Mouse (Mus musculus) urinary bladder, postnatal 10 days (tissue): ENCODE data around the gene Cxcl5.

Experiments used
- DNase-seq: peaks from one replicate; pipeline ENCODE4 v3.0.0; 2022; ENCODE audit warnings: low spot score

Cxcl5 gene

DNA sequence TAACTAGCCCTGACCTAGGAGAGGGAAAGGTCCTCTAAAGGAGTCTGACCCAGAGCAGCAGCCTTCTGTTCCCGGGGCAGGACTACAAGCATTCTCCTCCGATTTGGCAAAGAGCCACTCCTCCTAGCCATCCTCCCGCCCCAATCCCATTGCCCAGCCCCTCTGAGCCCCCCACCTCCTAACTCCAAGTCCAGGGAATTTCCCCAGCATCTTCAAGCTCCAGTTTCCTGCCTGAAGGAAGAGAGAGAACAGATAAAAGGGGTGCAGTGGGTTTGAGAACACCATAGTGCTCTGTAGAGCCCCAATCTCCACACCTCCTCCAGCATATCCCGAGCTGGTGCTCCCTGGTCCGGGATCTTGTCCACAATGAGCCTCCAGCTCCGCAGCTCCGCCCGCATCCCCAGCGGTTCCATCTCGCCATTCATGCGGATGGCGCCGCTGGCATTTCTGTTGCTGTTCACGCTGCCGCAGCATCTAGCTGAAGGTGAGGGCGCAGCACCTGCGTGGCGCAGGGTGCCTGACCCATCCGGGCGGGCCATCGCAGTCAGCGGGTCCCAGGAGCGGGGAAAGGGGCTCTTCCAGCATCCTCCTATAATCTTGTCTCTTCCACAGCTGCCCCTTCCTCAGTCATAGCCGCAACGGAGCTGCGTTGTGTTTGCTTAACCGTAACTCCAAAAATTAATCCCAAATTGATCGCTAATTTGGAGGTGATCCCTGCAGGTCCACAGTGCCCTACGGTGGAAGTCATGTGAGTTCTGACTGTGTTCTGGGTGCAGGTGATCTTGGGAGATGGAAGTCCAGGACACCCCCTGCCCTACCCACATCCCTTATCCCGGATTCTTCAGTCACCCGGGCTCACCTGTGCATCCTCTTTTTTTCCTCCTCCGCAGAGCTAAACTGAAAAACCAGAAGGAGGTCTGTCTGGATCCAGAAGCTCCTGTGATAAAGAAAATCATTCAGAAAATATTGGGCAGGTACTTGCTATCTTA is at the start of gene Cxcl5:
TSS of gene Cxcl5 (plus strand) at position 284 of the 989 bp plus-strand sequence.
- no peak for DNase-seq

DNA sequence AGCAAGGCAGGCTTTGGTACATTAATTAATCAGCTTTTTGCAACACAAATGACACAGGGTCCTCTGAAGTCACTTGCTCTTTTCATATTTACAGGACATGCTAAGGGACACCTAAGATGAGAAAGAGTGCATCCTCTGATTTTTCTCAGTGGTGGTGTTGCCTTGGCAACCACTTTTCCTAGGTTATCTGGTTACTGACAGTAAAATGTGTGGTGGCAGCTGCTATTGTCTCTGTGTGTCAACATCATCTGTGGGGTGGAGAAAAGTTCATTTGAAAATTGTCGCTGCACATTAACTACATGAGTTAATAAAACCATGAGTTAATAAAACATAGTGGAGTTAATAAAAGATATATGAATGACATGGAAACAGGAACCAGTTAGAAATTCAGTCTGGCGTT is 47.8 kb upstream of the Cxcl5 start:
- DNase-seq: no peak

DNA sequence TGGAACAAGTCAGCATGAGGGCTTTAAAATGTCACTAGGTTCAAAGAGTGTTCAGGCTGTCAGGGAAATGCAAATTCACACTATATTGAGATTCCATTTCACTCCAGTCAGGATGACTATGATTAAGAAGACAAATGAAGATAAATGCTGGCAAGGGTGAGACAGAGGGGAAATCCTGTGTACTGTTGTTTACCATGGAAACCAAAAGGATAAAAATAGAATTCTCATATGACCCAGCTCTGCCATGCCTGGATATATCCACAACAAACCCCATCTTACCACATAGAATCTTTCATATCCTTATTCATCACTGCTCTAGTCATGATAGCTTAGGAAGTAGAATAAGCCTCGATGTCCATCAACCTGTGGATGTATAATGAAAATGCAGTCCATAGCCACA is 41.2 kb upstream of the Cxcl5 start:
- no peak for DNase-seq

DNA sequence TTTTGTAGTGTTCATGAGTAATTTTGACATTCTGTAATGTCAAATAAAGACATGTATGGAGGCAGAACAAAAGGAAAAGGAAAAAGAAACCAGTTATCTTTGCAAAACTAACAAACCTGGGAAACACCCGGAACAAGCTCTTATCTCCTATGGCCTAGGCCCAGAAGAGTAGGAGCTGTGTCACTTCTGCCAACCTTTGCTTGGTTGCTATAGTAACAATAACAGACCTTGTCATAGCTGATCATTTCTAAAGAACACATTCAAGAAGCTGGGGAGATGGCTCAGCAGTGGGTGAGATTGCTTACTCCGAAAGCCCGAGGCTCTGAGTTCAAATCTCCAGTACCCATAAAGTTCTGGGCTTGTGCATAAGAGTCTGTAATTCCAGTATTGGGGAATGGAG is 36.5 kb upstream of the Cxcl5 start:
- no peak for DNase-seq

DNA sequence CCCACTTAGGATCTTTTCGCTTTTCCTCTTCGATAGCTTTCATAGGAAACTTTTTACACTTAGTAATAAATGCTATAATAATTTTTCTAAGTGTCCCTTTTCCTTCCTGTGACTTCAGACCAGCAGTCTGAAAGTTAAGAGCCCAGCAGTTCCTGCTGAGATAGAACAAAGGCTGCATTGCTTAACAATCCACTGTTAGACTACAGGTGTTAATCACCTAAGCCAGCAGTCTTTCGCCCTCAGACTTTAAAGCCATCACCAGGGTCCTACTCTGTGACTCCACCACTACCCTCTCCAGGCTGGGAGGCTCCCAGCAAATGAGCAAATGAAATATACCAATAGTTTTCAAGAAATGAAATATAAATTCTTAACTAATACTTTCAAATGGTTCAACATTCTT is 30.9 kb upstream of the Cxcl5 start:
- no peak for DNase-seq

DNA sequence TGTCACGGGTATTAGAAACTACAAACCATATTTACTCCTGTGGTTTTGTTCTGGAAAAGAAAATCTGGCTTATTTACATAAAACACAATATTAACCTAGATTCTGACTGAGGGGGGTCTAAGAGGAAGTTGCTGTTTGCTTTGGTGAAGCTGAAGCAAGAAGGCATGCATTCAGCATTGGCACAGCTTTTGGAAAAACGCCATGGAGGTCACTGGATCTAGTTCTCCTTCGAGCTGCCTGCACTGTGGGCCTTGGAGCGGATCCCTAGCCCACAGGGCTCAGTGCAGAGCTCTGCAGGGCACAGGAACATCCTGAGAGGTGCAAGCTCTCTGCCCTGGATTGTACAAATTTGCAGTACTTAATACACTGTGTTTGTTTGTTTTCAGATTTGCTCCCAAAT is 27.7 kb upstream of the Cxcl5 start:
- DNase-seq: no peak

DNA sequence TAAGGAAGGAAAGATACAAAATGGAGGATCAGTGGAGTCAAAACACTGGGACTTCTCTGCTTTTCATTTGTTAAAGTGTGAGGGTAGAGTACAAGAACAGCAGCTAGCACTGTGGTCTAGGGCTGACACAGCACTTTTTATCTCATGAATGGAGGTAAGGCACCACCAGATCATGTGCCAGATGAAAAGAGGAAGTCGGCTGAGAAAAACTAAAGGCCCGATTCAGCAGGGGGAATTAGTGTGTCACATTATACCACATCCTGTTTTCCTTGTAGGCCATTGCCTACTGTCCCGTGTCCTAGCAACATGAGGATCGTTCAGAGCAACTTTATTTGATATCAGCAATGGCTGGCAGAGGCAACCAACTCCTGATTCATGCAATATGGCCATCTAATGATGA is 17.1 kb upstream of the Cxcl5 start:
- no peak for DNase-seq

DNA sequence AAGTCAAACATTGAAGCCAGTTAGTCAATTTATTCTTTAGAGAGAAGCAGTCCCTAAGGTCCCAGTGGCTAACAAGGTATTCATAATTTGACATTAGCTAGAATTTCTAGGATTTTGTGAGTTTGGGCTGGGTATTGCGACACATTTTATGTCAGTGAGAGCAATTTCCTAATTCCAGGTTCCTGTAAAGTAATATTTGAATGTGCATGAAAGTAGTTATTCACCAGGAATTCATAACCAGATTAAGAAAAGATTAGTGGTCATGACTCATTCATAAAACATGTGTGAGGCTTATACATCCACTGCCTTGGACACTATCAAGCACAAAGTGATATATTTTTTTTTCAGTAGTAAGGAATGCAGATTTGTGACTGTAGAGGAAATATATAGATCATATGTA is 5.2 kb upstream of the Cxcl5 start:
- DNase-seq: no peak

- DNase-seq: no peak
These were observed 1.0 kb upstream of the Cxcl5 start for GRCm38 (mm10) chr5:90758020-90758605.

DNA sequence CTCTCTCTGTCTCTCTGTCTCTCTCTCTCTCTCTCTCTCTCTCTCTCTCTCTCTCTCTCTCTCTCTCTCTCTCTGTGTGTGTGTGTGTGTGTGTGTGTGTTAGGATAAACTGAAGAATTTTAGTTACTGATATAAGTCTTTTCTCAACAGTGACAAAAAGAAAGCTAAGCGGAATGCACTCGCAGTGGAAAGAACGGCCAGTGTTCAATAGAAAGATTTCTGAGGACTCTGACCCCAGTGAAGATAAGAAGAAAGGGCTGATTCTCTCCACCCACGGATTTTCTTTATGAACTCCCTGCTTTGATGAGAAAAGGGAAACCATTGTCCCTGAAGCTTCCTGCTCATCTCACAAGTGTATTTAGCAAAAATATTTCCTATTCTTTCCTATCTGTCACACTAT is 1.1 kb downstream of the Cxcl5 start:
- no peak for DNase-seq

GRCm38 (mm10) chr5:90760844-90761243 is 1.7 kb downstream of the Cxcl5 start:
- DNase-seq: no peak

- no peak for DNase-seq
These were observed 2.7 kb downstream of the Cxcl5 start for GRCm38 (mm10) chr5:90761834-90762233.

DNA sequence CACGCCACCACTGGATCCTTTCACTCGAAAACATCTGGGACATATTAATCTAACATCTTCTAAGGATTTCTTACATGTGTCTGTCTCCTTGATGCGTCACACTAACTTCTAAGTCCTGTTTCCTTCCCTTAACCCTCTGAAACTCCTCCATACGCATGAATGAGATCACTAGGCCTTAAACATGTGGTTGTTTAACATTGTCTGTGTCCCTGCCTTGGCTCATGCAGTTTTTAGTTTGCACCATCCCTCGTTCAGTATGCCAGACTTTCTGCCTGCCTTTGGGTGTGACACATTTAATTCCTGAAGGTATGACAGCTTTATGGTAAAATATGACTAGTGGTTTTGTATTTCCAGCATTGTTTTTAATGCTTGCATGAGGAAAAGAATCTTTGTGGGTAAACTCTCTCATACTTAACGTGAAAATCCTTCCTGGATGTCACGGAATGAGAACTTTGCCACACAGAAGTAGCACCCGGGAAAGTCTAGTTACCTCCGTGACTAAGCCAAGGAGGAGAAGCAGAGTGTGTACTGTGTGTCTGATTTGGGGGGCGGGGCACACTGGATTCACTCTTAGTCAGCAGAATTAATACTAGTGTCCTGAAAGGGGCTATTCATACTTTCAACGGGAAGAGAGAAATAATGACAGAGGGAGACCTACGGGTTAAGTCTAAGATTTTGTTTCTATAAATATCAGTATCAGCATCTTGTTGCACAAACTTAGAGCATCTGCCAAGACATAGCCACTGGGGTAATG is 4.9 kb downstream of the Cxcl5 start:
- DNase-seq: no peak

DNA sequence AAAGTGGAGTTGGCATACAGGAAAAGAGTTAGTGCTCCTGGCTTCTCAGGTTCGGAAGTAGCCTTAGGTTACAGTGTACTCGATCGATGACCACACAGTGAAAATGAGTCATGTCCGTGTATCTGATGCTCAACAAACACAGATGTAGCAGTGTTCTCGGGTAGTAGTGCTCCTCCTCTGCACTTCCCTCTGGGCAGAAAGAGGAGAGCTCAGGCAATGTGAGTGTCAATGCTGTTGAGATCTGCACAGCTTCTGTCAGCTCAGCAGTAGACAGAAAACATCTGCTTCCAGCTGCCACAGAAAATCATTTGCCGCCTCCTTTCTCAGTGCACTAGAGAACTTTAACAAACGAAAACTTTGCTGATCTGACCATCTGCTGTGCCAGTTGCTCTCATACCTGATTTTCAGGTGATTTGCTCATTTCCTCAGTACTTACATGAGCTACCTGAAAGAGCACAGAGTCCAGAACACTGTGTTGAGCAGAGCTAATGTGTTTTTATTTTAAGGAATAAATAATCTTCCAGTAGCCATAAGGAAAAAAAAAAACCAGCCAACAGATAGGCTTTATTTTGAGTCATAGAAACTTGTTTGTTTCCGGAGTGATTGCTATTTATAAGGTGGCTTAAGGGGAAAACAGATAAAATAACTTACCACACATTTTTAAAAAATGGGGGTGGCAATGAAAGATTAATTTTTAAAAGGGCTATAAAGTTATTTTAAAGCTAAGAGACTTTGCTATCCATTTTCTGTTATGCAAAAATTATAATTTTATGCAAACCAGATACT is 6.9 kb downstream of the Cxcl5 start:
- no peak for DNase-seq

- no peak for DNase-seq
These were observed 9.1 kb downstream of the Cxcl5 start, which contains the start of gene Ppbp for GRCm38 (mm10) chr5:90768218-90768617. Gene Ppbp (plus strand): TSS chr5:90768518.

GRCm38 (mm10) chr5:90771369-90771768 is 12.2 kb downstream of the Cxcl5 start:
- no peak for DNase-seq

DNA sequence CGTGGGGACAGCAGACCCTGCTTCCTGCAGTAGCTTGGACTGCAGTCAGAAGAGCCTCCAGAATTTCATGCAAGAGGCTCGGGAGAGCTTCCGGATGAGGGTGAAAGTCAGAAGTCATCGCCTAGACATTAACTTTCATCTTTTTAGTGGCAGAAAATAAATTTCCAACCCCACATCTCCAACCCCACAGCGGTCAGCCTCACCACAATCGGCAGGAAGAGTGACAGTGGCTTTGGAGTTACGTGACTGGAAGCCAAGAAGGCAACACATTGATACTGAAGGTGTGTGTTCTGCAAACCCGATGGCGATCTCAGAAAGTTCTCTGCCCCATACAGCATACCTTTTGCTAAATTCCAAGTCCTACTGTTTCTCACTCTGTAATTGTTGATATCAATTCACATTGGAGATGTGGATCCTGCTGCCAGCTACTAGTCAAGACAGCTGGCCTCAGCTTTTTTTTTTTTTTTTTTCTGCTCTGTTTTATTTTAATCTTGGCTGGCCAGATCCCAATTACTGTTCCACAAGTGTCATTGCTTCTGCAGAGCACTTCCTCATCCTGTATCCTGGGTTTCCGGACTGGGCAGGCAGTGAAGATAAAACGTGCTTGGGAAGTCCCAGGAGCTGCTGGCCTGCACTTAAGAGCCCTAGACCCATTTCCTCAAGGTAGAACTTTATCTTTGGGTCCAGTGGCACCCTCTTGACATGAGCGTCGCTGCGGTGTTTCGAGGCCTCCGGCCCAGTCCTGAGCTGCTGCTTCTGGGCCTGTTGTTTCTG is 12.9 kb downstream of the Cxcl5 start, which contains the start of gene Pf4:
TSS of gene Pf4 (plus strand) at position 556 of the 774 bp plus-strand sequence.
- DNase-seq: no peak

- DNase-seq: no peak
These were observed 16.4 kb downstream of the Cxcl5 start for GRCm38 (mm10) chr5:90775562-90775961.

- DNase-seq: no peak
These were observed 18.5 kb downstream of the Cxcl5 start for GRCm38 (mm10) chr5:90777621-90778020.

GRCm38 (mm10) chr5:90778856-90779255 is 19.7 kb downstream of the Cxcl5 start:
- no peak for DNase-seq

GRCm38 (mm10) chr5:90783697-90784096 is 24.5 kb downstream of the Cxcl5 start:
- no peak for DNase-seq
